Mouse (Mus musculus): ENCODE results near the gene Glrx. TPM values are rescaled to one million over a fixed set of nuclear protein-coding genes. Genes with fewer than 3 reads are reported as not detected.

Gene Glrx
- polyA plus RNA-seq, 1 experiment from 2014 or later, result 30.8 TPM

Other genes starting within 250 kb of the Glrx start
- 6.6 and 7.2 TPM in 2 replicates for gene Ell2, start 133.1 kb upstream of the Glrx start, polyA plus RNA-seq (2015; fragmentation: Nextera tagmentation; extraction: Ambion mirVana)
- 42.4 and 44.0 TPM in 2 replicates for gene Rhobtb3, start 104.1 kb downstream of the Glrx start, polyA plus RNA-seq (2015; fragmentation: Nextera tagmentation; extraction: Ambion mirVana)
- gene Spata9, start 127.3 kb downstream of the Glrx start, polyA plus RNA-seq (2015; fragmentation: Nextera tagmentation; extraction: Ambion mirVana), result 0.94 and 1.1 TPM in 2 replicates
- gene Rfesd, start 178.9 kb downstream of the Glrx start, polyA plus RNA-seq (2015; fragmentation: Nextera tagmentation; extraction: Ambion mirVana), result 19.9 and 21.6 TPM in 2 replicates
- gene Gpr150, start 217.1 kb downstream of the Glrx start, polyA plus RNA-seq (2015; fragmentation: Nextera tagmentation; extraction: Ambion mirVana), result 0.12 TPM in 1 of 2 replicates, not detected in the other